In genomic region chr7:109986775-109987174, GRCm38 (mm10) we compare ENCODE assay signal across 8 mouse cellular contexts. TPM values are rescaled to one million over a fixed set of nuclear protein-coding genes. Genes with fewer than 3 reads are reported as not detected.
DNase-seq lines count a peak whose midpoint lies in the region; ATAC-seq and TF ChIP-seq lines count a peak whose summit lies in the region.
"Not testable (repeated sequence)": the region's sequence is repeated elsewhere in the genome, so short reads cannot be mapped to it uniquely, and the experiment has no call there.

Tmem41b (minus strand) TSS chr7:109986929.

- 27% methylated on average over 6 of the region's 6 CpGs for WGBS in liver, embryonic 13.5 days (ENCODE audit: insufficient replicate concordance)
- 37% methylated on average over 6 of the region's 6 CpGs for WGBS in midbrain, embryonic 16.5 days

- H3K9me3 ChIP-seq in liver, embryonic 13.5 days (replicated peaks); midbrain, embryonic 16.5 days (replicated peaks; ENCODE audit: control insufficient read depth, low read length, poor library complexity, severe bottlenecking): not testable (repeated sequence)

- peak within 1 kb of the TSS; percentile 81 for H3K4me3 ChIP-seq in gastrocnemius, adult 2 months
- H3K4me3 ChIP-seq in liver, embryonic 13.5 days (replicated peaks) = peak within 1 kb of the TSS; percentile 76
- H3K4me3 ChIP-seq in midbrain, embryonic 16.5 days (ENCODE audit: low read depth, low read length) = peak within 1 kb of the TSS; percentile 51

- TF ChIP-seq CTCF in gastrocnemius, adult 2 months (IDR thresholded peaks at IDR 0.05) = peak; percentile 54

- peak; percentile 38 for DNase-seq in NIH3T3 (ENCODE audit: low read depth)
- DNase-seq in cerebellum, postnatal 14 days = peak; percentile 25 to 33
- not testable (repeated sequence) for DNase-seq in gastrocnemius, adult 2 months; heart, postnatal 4 days
- DNase-seq in layer of hippocampus, adult 18-20 months (ENCODE audit: low spot score in 2 of 2) = peak in 1 of 2 experiments; percentile 52
- DNase-seq in liver, embryonic 13.5 days = peak; percentile 29
- peak; percentile 33 for DNase-seq in thymus, postnatal 14 days

- H3K4me2 ChIP-seq in liver, embryonic 13.5 days = peak within 1 kb of the TSS; percentile 90
- peak within 1 kb of the TSS; percentile 80 for H3K4me2 ChIP-seq in midbrain, embryonic 16.5 days (ENCODE audit: low read length)

- peaks cover 28% of the 10 kb centered on the region for H3K4me1 ChIP-seq in liver, embryonic 13.5 days (replicated peaks)
- H3K4me1 ChIP-seq in midbrain, embryonic 16.5 days (ENCODE audit: control insufficient read depth, insufficient read depth, low read length) = peaks cover 21% of the 10 kb centered on the region

- peak within 1 kb of the TSS; percentile 85 for H3K9ac ChIP-seq in liver, embryonic 13.5 days
- H3K9ac ChIP-seq in midbrain, embryonic 16.5 days (ENCODE audit: low read depth, low read length) = peak within 1 kb of the TSS; percentile 66

- intact Hi-C loops in gastrocnemius, adult 2 months (cut with DNase I) = loop anchor here (1.0 to 5.0 kb wide), 3 partner anchors 26 to 75 kb away; partner anchors contain the start of genes Dennd5a and Zfp143

- not testable (repeated sequence) for ATAC-seq in liver, embryonic 13.5 days (ENCODE audit: low read depth)
- peak; percentile 47; the same call in 1 of the 2 replicates for ATAC-seq in midbrain, embryonic 16.5 days

- peak within 1 kb of the TSS; percentile 89 for H3K27ac ChIP-seq in gastrocnemius, adult 2 months
- H3K27ac ChIP-seq in liver, embryonic 13.5 days = peak within 1 kb of the TSS; percentile 86
- peak within 1 kb of the TSS; percentile 83 for H3K27ac ChIP-seq in midbrain, embryonic 16.5 days (ENCODE audit: low read length)

- H3K27me3 ChIP-seq in liver, embryonic 13.5 days; midbrain, embryonic 16.5 days (ENCODE audit: control insufficient read depth, insufficient read depth, low read depth, low read length): not testable (repeated sequence)

- not testable (repeated sequence) for H3K36me3 ChIP-seq in liver, embryonic 13.5 days; midbrain, embryonic 16.5 days (ENCODE audit: control insufficient read depth, insufficient read depth, low read length)

RNA-seq across cellular contexts. Expression of gene Tmem41b, which starts in this region (rescaled TPM):
- 10 to 100 TPM; 25.4 to 27.0 TPM for total RNA-seq in gastrocnemius, adult 2 months (2021)
- total RNA-seq in heart, postnatal 4 days (2021) = 10 to 100 TPM; 50.9 to 55.2 TPM
- 10 to 100 TPM; 47.0 to 49.1 TPM for total RNA-seq in layer of hippocampus, adult 18-20 months (2021)
- 35.4 and 45.7 TPM in 2 replicates for polyA plus RNA-seq in liver, embryonic 13.5 days (2015; fragmentation: Nextera tagmentation; extraction: Ambion mirVana)
- polyA plus RNA-seq in midbrain, embryonic 16.5 days (2015; fragmentation: Nextera tagmentation; extraction: Ambion mirVana) = 63.7 and 67.2 TPM in 2 replicates
